Mouse (Mus musculus): ENCODE measurements around the gene Cdc6. TPM values are rescaled to one million over a fixed set of nuclear protein-coding genes. Genes with fewer than 3 reads are reported as not detected.
A peak's percentile ranks its signal among the peaks of the same experiment; 100 is the strongest.

The Cdc6 gene
- polyA plus RNA-seq, 1 experiment from 2014 or later, result 33.1 TPM

DNA sequence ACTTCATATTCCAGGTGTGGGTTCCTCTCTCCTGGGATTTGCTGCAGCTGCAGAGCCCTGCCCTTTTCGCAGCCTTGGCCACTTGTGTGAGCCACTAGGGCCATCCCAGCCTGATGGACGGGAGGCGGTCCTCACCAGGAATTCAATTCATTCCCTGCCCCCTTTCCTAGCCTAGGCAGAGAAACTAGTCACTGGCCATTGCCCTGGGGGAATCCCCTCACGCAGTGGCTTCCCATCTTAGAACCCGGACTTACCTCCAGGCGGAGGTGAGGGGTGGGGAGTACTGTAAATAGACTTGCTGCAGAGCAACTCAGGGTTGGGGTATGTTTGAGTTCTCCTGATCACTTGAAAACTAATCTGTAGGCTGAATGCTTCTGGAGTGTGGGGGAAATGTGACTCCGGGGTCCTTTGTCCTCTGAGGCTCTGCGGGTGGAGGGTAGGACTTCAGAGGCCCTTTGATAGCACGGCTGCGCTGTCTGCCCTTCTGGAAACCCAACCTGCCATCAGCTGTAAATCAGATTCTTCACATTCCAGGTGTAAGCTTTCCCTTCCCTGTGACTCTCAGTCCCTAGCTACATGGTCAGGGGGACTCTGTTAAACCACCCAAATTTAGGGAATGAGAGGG lies 4.9 kb upstream of the Cdc6 start:
- H3K9ac ChIP-seq (ENCODE audit: low read depth, low read length), result 0 out of 2 replicates have a peak overlapping the region, but pooled peaks have one; percentile 15
- no peaks in the 10 kb centered on the region for H3K27me3 ChIP-seq (ENCODE audit: control insufficient read depth, insufficient read depth, low read length)
- 0 out of 2 replicates have a peak overlapping the region, but pooled peaks have one; percentile 7 for H3K4me2 ChIP-seq (replicated peaks; ENCODE audit: low read depth, low read length)
- DNase-seq (ENCODE audit: low spot score), result peak; percentile 47
- no peak for ATAC-seq (ENCODE audit: low FRiP score)
- no peak overlapping the region for H3K4me3 ChIP-seq (ENCODE audit: low read depth, low read length)
- no peaks in the 10 kb centered on the region for H3K9me3 ChIP-seq (ENCODE audit: control insufficient read depth, low read length)
- peaks cover 9% of the 10 kb centered on the region for H3K36me3 ChIP-seq (ENCODE audit: control insufficient read depth, insufficient read depth, low read length)
- WGBS, result 5% methylated on average over 10 of the region's 10 CpGs
- H3K4me1 ChIP-seq (replicated peaks; ENCODE audit: control insufficient read depth, insufficient read depth, low read length), result peaks cover 6% of the 10 kb centered on the region; the same call in 1 of the 2 replicates
- H3K27ac ChIP-seq (ENCODE audit: low read depth, low read length), result peak overlapping the region; percentile 8; the same call in 1 of the 2 replicates

DNA sequence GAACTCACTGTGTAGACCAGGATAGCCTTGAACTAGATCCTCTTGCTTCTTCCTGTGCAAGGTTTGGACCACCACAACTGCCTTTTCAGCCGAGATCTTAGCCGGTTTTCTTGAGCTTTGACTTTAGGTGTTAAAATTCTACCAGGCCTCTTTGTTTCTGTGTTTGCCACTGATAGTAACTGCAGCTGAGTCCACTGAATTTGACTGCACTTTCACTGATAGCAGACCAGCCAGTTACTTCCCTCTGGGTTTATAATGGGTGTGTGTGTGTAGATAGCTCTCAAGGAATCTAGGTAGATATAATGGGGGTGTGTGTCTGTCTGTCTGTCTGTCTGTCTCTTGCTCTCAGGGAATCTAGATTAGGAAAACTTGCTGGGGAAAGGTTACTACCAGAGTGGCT lies 3.0 kb upstream of the Cdc6 start:
- Histone ChIP-seq H3K9me3 (ENCODE audit: control insufficient read depth, low read length) (no peaks in the 10 kb centered on the region), H3K27ac (ENCODE audit: low read depth, low read length) (peak overlapping the region; percentile 24; the same call in 1 of the 2 replicates), H3K4me2 (replicated peaks; ENCODE audit: low read depth, low read length) (no peak overlapping the region), H3K9ac (ENCODE audit: low read depth, low read length) (no peak overlapping the region), H3K4me3 (ENCODE audit: low read depth, low read length) (no peak overlapping the region), H3K36me3 (ENCODE audit: control insufficient read depth, insufficient read depth, low read length) (peaks cover 3% of the 10 kb centered on the region; the same call in 1 of the 2 replicates), H3K4me1 (replicated peaks; ENCODE audit: control insufficient read depth, insufficient read depth, low read length) (peaks cover 10% of the 10 kb centered on the region; the same call in 1 of the 2 replicates), H3K27me3 (ENCODE audit: control insufficient read depth, insufficient read depth, low read length) (no peaks in the 10 kb centered on the region)
- ATAC-seq (ENCODE audit: low FRiP score), result no peak
- no peak for DNase-seq (ENCODE audit: low spot score)
- WGBS, result 87% methylated on average over 2 of the region's 2 CpGs

DNA sequence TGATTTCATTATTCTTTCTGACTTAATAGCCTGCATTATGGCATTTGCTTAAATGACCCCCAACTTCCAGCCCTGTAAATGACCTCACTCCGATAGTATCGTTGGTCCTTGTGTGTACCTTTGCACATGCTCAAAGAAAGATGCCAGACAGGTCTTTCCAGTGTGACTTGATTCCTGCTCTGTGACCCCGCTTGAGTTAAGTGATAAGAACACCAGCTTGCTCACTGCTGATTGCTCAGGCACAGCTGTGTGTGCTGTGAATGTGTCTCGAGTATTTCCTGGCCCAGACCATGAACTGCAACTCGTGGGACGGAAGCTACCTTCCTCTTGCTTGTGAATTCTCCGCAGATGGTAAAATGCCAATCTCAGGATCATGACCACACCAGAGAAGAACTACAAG lies 2.6 kb upstream of the Cdc6 start:
- Histone ChIP-seq H3K27ac (ENCODE audit: low read depth, low read length) (no peak overlapping the region), H3K9ac (ENCODE audit: low read depth, low read length) (no peak overlapping the region), H3K4me1 (replicated peaks; ENCODE audit: control insufficient read depth, insufficient read depth, low read length) (peaks cover 10% of the 10 kb centered on the region; the same call in 1 of the 2 replicates), H3K9me3 (ENCODE audit: control insufficient read depth, low read length) (no peaks in the 10 kb centered on the region), H3K27me3 (ENCODE audit: control insufficient read depth, insufficient read depth, low read length) (no peaks in the 10 kb centered on the region), H3K4me2 (replicated peaks; ENCODE audit: low read depth, low read length) (no peak overlapping the region), H3K4me3 (ENCODE audit: low read depth, low read length) (no peak overlapping the region), H3K36me3 (ENCODE audit: control insufficient read depth, insufficient read depth, low read length) (no peaks in the 10 kb centered on the region)
- WGBS, result 84% methylated on average over 7 of the region's 7 CpGs
- no peak for ATAC-seq (ENCODE audit: low FRiP score)
- no peak for DNase-seq (ENCODE audit: low spot score)

DNA sequence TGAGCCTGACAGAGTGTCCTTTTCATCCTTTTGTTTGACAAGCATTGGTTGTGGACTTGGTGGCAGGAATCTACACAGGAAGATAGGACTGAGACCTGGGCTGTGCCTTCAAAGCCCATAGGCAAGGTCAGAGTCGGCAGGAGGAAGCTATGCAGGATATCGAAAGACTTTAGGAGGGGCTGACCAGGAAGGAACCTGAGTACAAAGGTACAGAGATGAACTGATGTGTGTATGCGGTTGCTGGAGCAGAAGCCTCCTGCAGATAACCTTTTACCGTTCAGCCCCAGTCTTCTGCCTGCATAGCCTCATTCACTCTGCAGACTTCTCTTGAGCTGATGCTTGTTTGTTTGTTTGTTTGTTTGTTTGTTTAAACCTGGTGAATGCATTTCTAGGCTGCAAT lies 2.0 kb upstream of the Cdc6 start:
- ATAC-seq (ENCODE audit: low FRiP score) (no peak), DNase-seq (ENCODE audit: low spot score) (no peak)
- Histone ChIP-seq H3K36me3 (ENCODE audit: control insufficient read depth, insufficient read depth, low read length) (no peaks in the 10 kb centered on the region), H3K9me3 (ENCODE audit: control insufficient read depth, low read length) (no peaks in the 10 kb centered on the region), H3K9ac (ENCODE audit: low read depth, low read length) (no peak overlapping the region), H3K4me3 (ENCODE audit: low read depth, low read length) (no peak overlapping the region), H3K27me3 (ENCODE audit: control insufficient read depth, insufficient read depth, low read length) (no peaks in the 10 kb centered on the region), H3K4me2 (replicated peaks; ENCODE audit: low read depth, low read length) (no peak overlapping the region), H3K27ac (ENCODE audit: low read depth, low read length) (peak overlapping the region; percentile 47; the same call in 1 of the 2 replicates), H3K4me1 (replicated peaks; ENCODE audit: control insufficient read depth, insufficient read depth, low read length) (peaks cover 10% of the 10 kb centered on the region; the same call in 1 of the 2 replicates)
- WGBS, result 81% methylated on average over 4 of the region's 4 CpGs

DNA sequence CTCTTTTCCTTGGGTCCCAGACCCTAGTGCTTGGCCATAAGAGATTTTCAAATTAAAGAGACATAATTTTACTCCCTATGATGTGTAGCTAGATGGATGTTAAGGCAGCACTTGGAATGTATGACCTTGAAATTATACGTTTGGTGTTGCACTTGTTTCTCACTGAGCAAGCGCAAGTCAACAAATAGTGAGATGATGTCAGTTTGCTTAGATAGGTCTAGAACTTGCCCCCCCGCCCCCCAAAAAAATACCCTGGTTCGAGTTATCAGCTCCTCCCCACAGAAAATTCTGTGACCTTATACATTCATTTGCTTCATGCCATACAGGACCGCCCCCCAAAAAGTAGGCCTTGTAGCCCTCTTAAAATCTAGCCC lies 551 bp upstream of the Cdc6 start:
- H3K27ac ChIP-seq (ENCODE audit: low read depth, low read length), result 0 out of 2 replicates have a peak overlapping the region, but pooled peaks have one; percentile 17
- H3K9me3 ChIP-seq (ENCODE audit: control insufficient read depth, low read length), result no peaks in the 10 kb centered on the region
- ATAC-seq (ENCODE audit: low FRiP score) (no peak), DNase-seq (ENCODE audit: low spot score) (no peak)
- peaks cover 10% of the 10 kb centered on the region; the same call in 1 of the 2 replicates for H3K4me1 ChIP-seq (replicated peaks; ENCODE audit: control insufficient read depth, insufficient read depth, low read length)
- peak overlapping the region; percentile 84; the same call in 1 of the 2 replicates for H3K4me2 ChIP-seq (replicated peaks; ENCODE audit: low read depth, low read length)
- H3K36me3 ChIP-seq (ENCODE audit: control insufficient read depth, insufficient read depth, low read length), result no peaks in the 10 kb centered on the region
- H3K9ac ChIP-seq (ENCODE audit: low read depth, low read length), result no peak overlapping the region
- WGBS, result 59% methylated on average over 5 of the region's 5 CpGs
- peak overlapping the region; percentile 52; the same call in 1 of the 2 replicates for H3K4me3 ChIP-seq (ENCODE audit: low read depth, low read length)
- H3K27me3 ChIP-seq (ENCODE audit: control insufficient read depth, insufficient read depth, low read length), result no peaks in the 10 kb centered on the region

DNA sequence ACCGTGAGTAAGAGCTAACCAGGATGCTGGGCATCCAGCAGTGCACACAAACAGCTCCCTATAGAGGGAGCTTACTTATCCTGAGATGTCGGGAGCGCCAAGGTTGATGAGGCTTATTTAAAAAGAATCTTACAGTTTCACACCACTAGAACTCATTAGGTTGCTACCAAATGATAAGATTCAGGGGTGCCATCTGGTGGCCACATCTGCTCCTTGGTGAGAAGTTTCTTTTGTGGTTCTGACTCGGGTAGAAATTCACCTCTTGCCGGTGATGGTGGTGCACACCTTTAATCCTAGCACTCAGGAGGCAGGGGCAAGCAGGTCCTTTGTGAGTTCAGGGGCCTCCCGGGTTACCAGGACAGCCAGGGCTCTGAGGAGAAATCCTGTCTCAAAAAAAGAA lies 2.1 kb downstream of the Cdc6 start:
- no peak overlapping the region for H3K4me2 ChIP-seq (replicated peaks; ENCODE audit: low read depth, low read length)

DNA sequence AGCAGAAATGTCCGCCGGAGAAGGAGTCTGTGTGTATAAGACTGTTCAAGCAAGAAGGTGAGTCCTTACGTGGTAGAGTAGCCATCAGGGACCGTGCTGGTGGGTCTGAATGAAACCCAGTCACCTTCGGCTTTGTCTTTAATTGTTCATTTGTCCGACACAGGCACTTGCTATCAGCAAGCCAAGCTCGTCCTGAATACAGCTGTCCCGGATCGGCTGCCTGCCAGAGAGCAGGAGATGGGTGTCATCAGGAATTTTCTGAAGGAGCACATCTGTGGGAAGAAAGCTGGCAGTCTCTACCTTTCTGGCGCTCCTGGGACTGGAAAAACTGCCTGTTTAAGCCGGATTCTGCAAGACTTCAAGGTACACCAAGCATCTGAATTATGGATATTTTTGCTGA lies 2.8 kb downstream of the Cdc6 start:
- WGBS, result 93% methylated on average over 11 of the region's 11 CpGs
- H3K36me3 ChIP-seq (ENCODE audit: control insufficient read depth, insufficient read depth, low read length), result no peaks in the 10 kb centered on the region
- ATAC-seq (ENCODE audit: low FRiP score), result no peak

More for the DNA sequence above, 2.1 kb downstream of the Cdc6 start:
- WGBS, result 61% methylated on average over 6 of the region's 6 CpGs
- peak; percentile 60 for DNase-seq (ENCODE audit: low spot score)
- no peaks in the 10 kb centered on the region for H3K27me3 ChIP-seq (ENCODE audit: control insufficient read depth, insufficient read depth, low read length)
- H3K9ac ChIP-seq (ENCODE audit: low read depth, low read length), result 0 out of 2 replicates have a peak overlapping the region, but pooled peaks have one; percentile 25
- no peak for ATAC-seq (ENCODE audit: low FRiP score)
- H3K4me3 ChIP-seq (ENCODE audit: low read depth, low read length), result 0 out of 2 replicates have a peak overlapping the region, but pooled peaks have one; percentile 8
- H3K9me3 ChIP-seq (ENCODE audit: control insufficient read depth, low read length), result no peaks in the 10 kb centered on the region
- peaks cover 4% of the 10 kb centered on the region; the same call in 1 of the 2 replicates for H3K4me1 ChIP-seq (replicated peaks; ENCODE audit: control insufficient read depth, insufficient read depth, low read length)
- H3K27ac ChIP-seq (ENCODE audit: low read depth, low read length), result no peak overlapping the region
- H3K36me3 ChIP-seq (ENCODE audit: control insufficient read depth, insufficient read depth, low read length), result no peaks in the 10 kb centered on the region

DNA sequence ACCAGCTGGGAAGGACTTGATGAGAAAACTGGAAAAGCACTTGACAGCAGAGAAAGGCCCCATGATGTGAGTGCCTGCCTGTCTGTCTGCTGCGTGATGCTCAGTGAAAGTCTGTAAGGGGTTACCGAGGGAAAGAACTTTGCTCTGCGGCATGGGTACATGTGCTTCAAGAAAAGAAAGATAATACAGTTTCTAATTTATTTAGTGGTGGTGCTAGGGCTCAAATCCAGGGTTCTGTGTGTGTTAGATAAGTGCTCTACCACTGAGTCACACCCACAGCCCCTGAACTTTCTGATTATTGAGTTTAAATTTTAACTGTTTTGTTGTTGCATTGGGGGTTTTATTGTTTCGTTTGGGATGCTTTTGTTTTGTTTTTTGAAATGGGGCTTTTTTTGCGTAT lies 3.9 kb downstream of the Cdc6 start:
- Histone ChIP-seq H3K4me1 (replicated peaks; ENCODE audit: control insufficient read depth, insufficient read depth, low read length) (peaks cover 4% of the 10 kb centered on the region; the same call in 1 of the 2 replicates), H3K9ac (ENCODE audit: low read depth, low read length) (no peak overlapping the region), H3K4me3 (ENCODE audit: low read depth, low read length) (no peak overlapping the region), H3K27me3 (ENCODE audit: control insufficient read depth, insufficient read depth, low read length) (no peaks in the 10 kb centered on the region), H3K9me3 (ENCODE audit: control insufficient read depth, low read length) (no peaks in the 10 kb centered on the region), H3K36me3 (ENCODE audit: control insufficient read depth, insufficient read depth, low read length) (peaks cover 4% of the 10 kb centered on the region; the same call in 1 of the 2 replicates), H3K4me2 (replicated peaks; ENCODE audit: low read depth, low read length) (no peak overlapping the region), H3K27ac (ENCODE audit: low read depth, low read length) (no peak overlapping the region)
- ATAC-seq (ENCODE audit: low FRiP score) (no peak), DNase-seq (ENCODE audit: low spot score) (no peak)
- 83% methylated on average over 5 of the region's 5 CpGs for WGBS

More for the DNA sequence above, 2.8 kb downstream of the Cdc6 start:
- Histone ChIP-seq H3K27me3 (ENCODE audit: control insufficient read depth, insufficient read depth, low read length) (no peaks in the 10 kb centered on the region), H3K9me3 (ENCODE audit: control insufficient read depth, low read length) (no peaks in the 10 kb centered on the region), H3K4me1 (replicated peaks; ENCODE audit: control insufficient read depth, insufficient read depth, low read length) (peaks cover 4% of the 10 kb centered on the region; the same call in 1 of the 2 replicates), H3K9ac (ENCODE audit: low read depth, low read length) (no peak overlapping the region), H3K4me3 (ENCODE audit: low read depth, low read length) (no peak overlapping the region), H3K27ac (ENCODE audit: low read depth, low read length) (no peak overlapping the region), H3K4me2 (replicated peaks; ENCODE audit: low read depth, low read length) (no peak overlapping the region)
- no peak for DNase-seq (ENCODE audit: low spot score)

DNA sequence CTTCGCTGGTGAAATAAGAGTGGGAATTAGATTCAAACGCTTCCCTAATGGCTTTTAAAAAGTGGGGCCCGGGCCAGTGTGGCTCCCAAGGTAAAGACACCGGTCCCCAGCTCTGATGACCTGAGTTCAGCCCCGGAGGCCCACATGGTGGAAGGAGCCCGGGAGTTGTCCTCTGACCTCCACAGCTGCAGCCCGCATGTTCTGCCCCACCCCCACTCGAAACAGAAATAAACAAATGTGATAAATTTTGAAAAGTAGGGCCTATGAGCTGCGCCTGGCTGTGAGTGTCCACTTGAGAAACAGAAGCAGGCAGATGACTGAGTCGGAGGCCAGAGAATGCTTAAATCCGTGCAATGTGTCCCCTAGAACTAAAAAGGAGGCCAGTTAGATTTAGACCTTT lies 6.6 kb downstream of the Cdc6 start:
- H3K4me2 ChIP-seq (replicated peaks; ENCODE audit: low read depth, low read length), result no peak overlapping the region
- ATAC-seq (ENCODE audit: low FRiP score) (no peak), DNase-seq (ENCODE audit: low spot score) (no peak)
- H3K27ac ChIP-seq (ENCODE audit: low read depth, low read length), result no peak overlapping the region
- no peaks in the 10 kb centered on the region for H3K27me3 ChIP-seq (ENCODE audit: control insufficient read depth, insufficient read depth, low read length)
- peaks cover 4% of the 10 kb centered on the region; the same call in 1 of the 2 replicates for H3K36me3 ChIP-seq (ENCODE audit: control insufficient read depth, insufficient read depth, low read length)
- WGBS, result 74% methylated on average over 11 of the region's 11 CpGs
- H3K9ac ChIP-seq (ENCODE audit: low read depth, low read length), result no peak overlapping the region
- H3K4me1 ChIP-seq (replicated peaks; ENCODE audit: control insufficient read depth, insufficient read depth, low read length), result peaks cover 2% of the 10 kb centered on the region; the same call in 1 of the 2 replicates
- no peak overlapping the region for H3K4me3 ChIP-seq (ENCODE audit: low read depth, low read length)
- H3K9me3 ChIP-seq (ENCODE audit: control insufficient read depth, low read length), result no peaks in the 10 kb centered on the region

Data from hindbrain, embryonic 11.5 days (tissue).